Mouse (Mus musculus) midbrain, embryonic 15.5 days (tissue): ENCODE measurements around the gene Daam1. TPM values are rescaled to one million over a fixed set of nuclear protein-coding genes. Genes with fewer than 3 reads are reported as not detected.

Experiments
- ATAC-seq: fragments of 200-750 bp; cut with Nextera tagmentation; replicated peaks from 2 replicates; pipeline ENCODE4 v1.8.0; 2017; ENCODE audit warnings: moderate TSS enrichment
- H3K27ac ChIP-seq: fragments of 300-500 bp; sonication (generic); 2 replicates; pipeline ENCODE4 v1.5.1; 2015; ENCODE audit warnings: mild to moderate bottlenecking, inconsistent platforms
- H3K27me3 ChIP-seq: fragments of 300-500 bp; sonication (generic); replicated peaks from 2 replicates; pipeline ENCODE4 v1.6.1; 2015; ENCODE audit warnings: inconsistent platforms
- H3K36me3 ChIP-seq: fragments of 300-500 bp; sonication (generic); replicated peaks from 2 replicates; pipeline ENCODE4 v1.6.1; 2015; ENCODE audit warnings: inconsistent platforms
- H3K4me1 ChIP-seq: fragments of 300-500 bp; sonication (generic); 2 replicates; pipeline ENCODE4 v1.6.1; 2015; ENCODE audit warnings: inconsistent platforms
- H3K4me2 ChIP-seq: fragments of 300-500 bp; sonication (generic); 2 replicates; pipeline ENCODE4 v1.6.1; 2015; ENCODE audit warnings: inconsistent platforms, mild to moderate bottlenecking, moderate library complexity
- H3K4me3 ChIP-seq: fragments of 300-500 bp; sonication (generic); 2 replicates; pipeline ENCODE4 v1.5.1; 2015; ENCODE audit warnings: mild to moderate bottlenecking, inconsistent platforms
- H3K9ac ChIP-seq: fragments of 300-500 bp; sonication (generic); 2 replicates; pipeline ENCODE4 v1.6.1; 2015; ENCODE audit warnings: mild to moderate bottlenecking, inconsistent platforms
- H3K9me3 ChIP-seq: fragments of 300-500 bp; sonication (generic); 2 replicates; pipeline ENCODE4 v1.6.1; 2016; ENCODE audit warnings: inconsistent platforms
- WGBS: fragments of 180-500 bp; shearing (Covaris S2); methylation state at CpG from one replicate; pipeline ENCODE4 v1.1.7; 2015; ENCODE audit warnings: mixed read lengths; 5-methylcytosine and 5-hydroxymethylcytosine counted together
- polyA plus RNA-seq: library from polyadenylated mRNA; unstranded; fragments of >200 nt; fragmentation: Nextera tagmentation; extraction: Ambion mirVana; gene quantifications from 2 replicates; pipeline ENCODE4 v1.2.1, GENCODE M21; 2015

Daam1 gene
- polyA plus RNA-seq, 1 experiment from 2014 or later: 31.4 TPM

DNA sequence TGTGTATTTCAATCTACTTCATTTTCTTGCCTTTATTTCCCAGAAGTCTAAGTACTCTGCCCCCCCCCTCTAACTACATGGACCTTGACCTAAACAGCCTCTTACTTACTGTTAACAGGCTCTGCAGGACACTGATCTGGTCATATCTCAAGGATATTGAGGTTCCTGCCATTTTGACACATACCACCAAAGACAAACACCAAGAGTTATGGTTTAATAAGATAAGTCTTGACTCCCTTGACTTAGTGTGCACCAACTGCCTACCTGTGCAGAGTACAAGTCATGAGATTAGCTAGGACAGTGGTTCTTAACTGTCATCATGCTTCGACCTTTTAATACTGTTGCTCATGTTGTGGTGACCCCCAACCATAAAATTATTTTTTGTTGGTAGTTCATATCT, 59.4 kb downstream of the Daam1 start:
- 97% methylated on average over 1 of the region's 1 CpGs for WGBS
- peaks cover 38% of the 10 kb centered on the region for H3K4me1 ChIP-seq

DNA sequence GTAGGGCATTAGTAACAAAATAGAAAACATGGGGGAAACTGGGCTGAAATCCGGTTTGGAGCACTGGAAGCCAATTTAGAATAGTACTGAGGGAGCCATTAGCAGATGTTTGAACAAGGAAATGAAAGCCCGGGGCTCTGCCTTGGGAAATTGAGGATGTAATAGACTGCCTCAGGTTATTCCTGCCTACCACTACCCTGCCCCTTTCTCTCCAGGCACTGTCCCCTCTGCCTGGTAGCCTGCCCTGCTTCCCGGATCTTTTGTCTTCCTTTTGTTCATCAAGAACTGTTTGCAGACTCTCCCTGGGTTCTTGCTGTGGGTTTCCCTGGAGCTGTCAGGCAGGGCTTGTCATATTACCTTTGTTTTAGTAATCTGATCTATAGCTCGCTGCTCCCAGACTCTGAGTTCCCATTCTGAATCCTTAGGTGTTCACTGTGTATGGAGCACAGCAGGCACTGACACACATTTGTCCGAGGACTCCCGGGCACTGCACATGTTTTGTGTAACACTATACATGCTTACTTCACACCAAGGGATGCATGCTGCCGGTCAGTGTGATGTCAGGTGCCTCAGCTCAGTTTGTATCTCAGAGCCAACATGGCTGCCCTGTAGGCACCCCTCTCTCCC, 61.0 kb downstream of the Daam1 start:
- Histone ChIP-seq H3K27ac (peak overlapping the region; percentile 53), H3K27me3 (no peaks in the 10 kb centered on the region), H3K9me3 (no peaks in the 10 kb centered on the region), H3K36me3 (no peaks in the 10 kb centered on the region), H3K4me1 (peaks cover 23% of the 10 kb centered on the region), H3K9ac (no peak overlapping the region), H3K4me3 (no peak overlapping the region), H3K4me2 (no peak overlapping the region)
- WGBS: 26% methylated on average over 7 of the region's 7 CpGs
- ATAC-seq: no peak; the same call in 1 of the 2 replicates

More for the DNA sequence above, 59.4 kb downstream of the Daam1 start:
- Histone ChIP-seq H3K27ac (no peak overlapping the region), H3K4me2 (no peak overlapping the region), H3K4me3 (no peak overlapping the region), H3K36me3 (no peaks in the 10 kb centered on the region), H3K9ac (no peak overlapping the region), H3K27me3 (no peaks in the 10 kb centered on the region), H3K9me3 (no peaks in the 10 kb centered on the region)
- ATAC-seq: no peak

DNA sequence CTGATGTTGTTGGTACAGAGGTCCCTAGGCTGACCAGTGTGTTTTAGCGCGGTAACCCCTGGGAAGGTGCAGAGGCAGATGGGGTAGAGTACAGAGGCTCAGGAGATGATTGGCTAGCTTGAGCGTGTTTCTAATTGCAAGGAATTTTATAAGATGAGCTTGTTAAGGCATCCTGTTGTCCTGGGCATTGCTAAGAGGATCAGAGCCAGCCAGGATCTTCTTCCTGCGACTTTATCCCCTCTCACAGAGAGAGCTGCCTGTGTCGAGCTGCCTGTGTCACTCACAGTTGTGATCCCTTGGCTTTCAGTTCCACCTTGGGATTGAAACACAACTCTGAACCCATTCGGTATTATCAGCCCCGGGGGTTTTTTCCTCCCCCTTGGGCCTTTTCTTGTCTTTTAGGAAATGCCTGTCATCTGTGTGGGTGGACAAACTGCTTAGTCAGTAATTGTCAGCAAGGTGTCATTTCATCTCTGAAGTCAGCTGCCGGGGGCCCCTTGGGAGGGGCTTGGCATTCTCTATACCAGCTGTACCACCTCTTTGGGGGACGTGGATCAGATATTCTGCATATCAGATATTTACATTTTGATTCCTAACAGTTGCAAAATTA, 62.2 kb downstream of the Daam1 start:
- H3K4me3 ChIP-seq: no peak overlapping the region
- no peaks in the 10 kb centered on the region for H3K36me3 ChIP-seq
- H3K9ac ChIP-seq: no peak overlapping the region
- no peak overlapping the region for H3K27ac ChIP-seq
- H3K9me3 ChIP-seq: no peaks in the 10 kb centered on the region
- H3K27me3 ChIP-seq: no peaks in the 10 kb centered on the region
- peaks cover 23% of the 10 kb centered on the region for H3K4me1 ChIP-seq
- WGBS: 44% methylated on average over 9 of the region's 9 CpGs
- no peak overlapping the region for H3K4me2 ChIP-seq
- ATAC-seq: no peak

DNA sequence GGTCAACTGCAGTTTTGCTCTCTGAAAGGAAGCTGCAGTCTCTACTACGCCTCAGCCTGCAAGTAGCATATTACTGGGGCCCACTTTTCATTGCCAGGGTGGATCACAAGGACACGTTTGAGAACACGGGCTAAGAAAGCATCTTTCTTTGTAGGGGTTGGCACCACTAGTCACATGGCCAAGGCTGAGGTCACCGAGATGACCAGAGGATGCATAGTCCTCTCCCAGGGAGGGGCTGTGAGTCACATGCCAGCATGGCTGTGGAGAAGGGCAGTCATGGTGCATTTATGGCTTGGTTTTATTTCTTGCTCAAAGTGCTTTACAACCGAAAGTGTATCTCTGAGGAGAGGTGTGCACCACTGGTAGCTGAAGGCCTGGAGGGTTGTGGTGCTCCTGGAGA, 67.4 kb downstream of the Daam1 start:
- Histone ChIP-seq H3K4me2 (no peak overlapping the region), H3K9ac (no peak overlapping the region), H3K4me3 (no peak overlapping the region), H3K27me3 (no peaks in the 10 kb centered on the region), H3K27ac (no peak overlapping the region), H3K9me3 (no peaks in the 10 kb centered on the region), H3K36me3 (no peaks in the 10 kb centered on the region; the same call in 1 of the 2 replicates), H3K4me1 (peaks cover 4% of the 10 kb centered on the region; the same call in 1 of the 2 replicates)
- no peak for ATAC-seq
- WGBS: 87% methylated on average over 5 of the region's 5 CpGs

DNA sequence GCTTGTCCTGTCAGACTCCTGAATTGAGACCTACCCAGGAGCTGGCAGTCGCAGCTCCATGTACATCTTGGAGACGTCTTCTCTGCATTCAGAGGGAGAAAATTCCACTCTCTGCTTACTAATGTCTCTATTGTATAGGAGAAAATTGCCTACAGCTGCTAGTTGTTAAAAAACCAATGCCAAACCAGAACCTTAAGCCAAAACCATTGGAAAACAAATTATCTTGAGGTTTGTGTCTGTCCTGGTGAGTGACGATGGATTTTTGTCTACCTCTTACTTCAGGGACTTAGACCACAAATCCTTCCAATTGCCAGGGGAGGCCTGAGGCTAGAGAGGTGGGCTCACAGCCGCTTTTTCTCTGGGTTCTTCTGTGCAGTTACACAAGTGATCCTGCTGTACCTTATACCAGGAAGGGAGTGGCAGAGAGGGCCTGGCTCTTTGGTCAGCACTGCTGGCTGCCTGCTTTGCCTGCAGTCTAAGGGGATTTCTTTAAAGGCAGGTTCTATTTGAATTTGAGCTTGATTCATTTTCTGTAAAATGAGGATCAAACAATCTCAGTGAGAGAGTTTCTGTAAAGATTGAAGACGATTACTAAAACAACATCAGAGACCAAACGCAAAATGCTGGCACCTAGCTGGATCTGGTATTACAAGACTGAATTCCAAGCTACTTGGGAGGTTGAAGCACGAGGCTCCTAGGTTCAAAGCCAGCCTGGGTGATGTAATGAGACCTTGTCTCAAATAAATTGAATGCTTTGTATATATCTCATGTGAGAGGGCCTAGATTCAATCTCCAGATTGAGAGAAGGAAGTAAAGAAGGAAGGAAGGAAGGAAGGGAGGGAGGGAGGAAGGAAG, 68.0 kb downstream of the Daam1 start:
- Histone ChIP-seq H3K4me3 (no peak overlapping the region), H3K4me1 (no peaks in the 10 kb centered on the region; the same call in 1 of the 2 replicates), H3K9ac (no peak overlapping the region), H3K36me3 (no peaks in the 10 kb centered on the region; the same call in 1 of the 2 replicates), H3K27ac (no peak overlapping the region), H3K9me3 (no peaks in the 10 kb centered on the region), H3K27me3 (no peaks in the 10 kb centered on the region), H3K4me2 (no peak overlapping the region)
- 74% methylated on average over 7 of the region's 7 CpGs for whole genome bisulfite sequencing
- no peak for ATAC-seq

DNA sequence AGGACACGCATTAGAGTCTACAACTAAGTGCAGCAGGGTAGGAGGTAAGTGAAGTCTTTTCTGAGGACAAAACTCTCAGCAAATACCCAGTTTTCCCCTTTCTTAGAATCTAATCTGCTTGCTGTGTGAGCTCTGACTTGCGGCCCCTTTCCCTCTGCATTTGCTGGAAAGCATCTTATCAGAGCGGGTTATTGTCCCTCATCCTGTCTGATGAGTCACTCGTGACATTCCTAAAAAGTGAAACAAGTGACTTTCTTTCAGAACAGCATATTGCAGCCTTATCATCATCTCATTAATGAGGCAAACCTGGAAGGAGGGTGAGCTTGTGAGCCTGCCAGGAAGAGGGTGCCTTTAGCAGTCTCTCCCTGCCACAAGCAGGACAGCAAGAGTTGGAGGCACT, 68.7 kb downstream of the Daam1 start:
- Histone ChIP-seq H3K36me3 (no peaks in the 10 kb centered on the region; the same call in 1 of the 2 replicates), H3K4me2 (no peak overlapping the region), H3K27ac (no peak overlapping the region), H3K4me1 (no peaks in the 10 kb centered on the region; the same call in 1 of the 2 replicates), H3K4me3 (no peak overlapping the region), H3K27me3 (no peaks in the 10 kb centered on the region), H3K9ac (no peak overlapping the region), H3K9me3 (no peaks in the 10 kb centered on the region)
- 84% methylated on average over 4 of the region's 4 CpGs for whole genome bisulfite sequencing
- ATAC-seq: no peak

DNA sequence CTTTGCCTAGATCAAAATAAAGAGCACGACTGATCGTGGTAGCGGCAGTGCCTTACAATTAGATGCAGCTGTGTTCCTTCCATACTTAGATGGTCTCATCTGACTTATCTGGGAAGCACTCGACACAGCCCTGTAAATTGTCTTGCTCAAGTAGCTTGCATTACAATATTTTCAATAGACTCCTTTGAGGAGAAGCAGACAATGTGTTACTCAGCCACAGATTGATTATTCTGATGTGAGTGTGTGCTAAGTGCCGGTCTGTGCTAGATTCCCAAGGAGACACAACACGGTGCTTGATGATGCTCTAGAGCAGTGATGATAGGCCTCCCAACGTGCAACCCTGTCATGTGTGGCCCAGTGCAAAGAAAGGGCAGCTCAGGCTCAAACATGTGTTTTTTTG, 70.3 kb downstream of the Daam1 start:
- WGBS: 63% methylated on average over 7 of the region's 7 CpGs
- Histone ChIP-seq H3K4me2 (no peak overlapping the region), H3K9ac (no peak overlapping the region), H3K36me3 (no peaks in the 10 kb centered on the region; the same call in 1 of the 2 replicates), H3K9me3 (no peaks in the 10 kb centered on the region), H3K4me3 (no peak overlapping the region), H3K4me1 (peaks cover 7% of the 10 kb centered on the region), H3K27ac (no peak overlapping the region), H3K27me3 (no peaks in the 10 kb centered on the region)
- ATAC-seq: no peak

DNA sequence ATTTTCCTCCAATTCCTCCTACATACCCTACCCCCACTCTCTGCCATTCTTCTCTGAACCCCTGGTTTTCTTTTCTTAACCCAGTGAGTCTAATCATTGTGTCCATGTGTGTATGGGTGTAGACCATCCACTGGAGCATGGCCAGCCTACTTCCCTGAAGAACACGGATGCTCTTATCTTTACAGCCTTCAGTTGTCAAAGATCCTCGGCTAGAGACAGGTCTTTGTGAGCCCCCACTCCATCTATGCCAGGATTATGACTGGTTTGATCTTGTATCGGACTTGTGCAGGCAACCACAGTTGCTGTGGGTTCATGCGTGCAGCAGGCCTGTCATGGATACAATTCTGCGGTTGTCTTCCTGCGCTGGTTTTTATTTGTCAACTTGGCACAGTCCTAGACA, 71.0 kb downstream of the Daam1 start:
- no peak overlapping the region for H3K4me3 ChIP-seq
- H3K4me1 ChIP-seq: peaks cover 14% of the 10 kb centered on the region
- WGBS: 94% methylated on average over 6 of the region's 6 CpGs
- H3K9me3 ChIP-seq: no peaks in the 10 kb centered on the region
- H3K27ac ChIP-seq: no peak overlapping the region
- ATAC-seq: no peak
- H3K36me3 ChIP-seq: no peaks in the 10 kb centered on the region; the same call in 1 of the 2 replicates
- H3K4me2 ChIP-seq: no peak overlapping the region
- no peak overlapping the region for H3K9ac ChIP-seq
- H3K27me3 ChIP-seq: no peaks in the 10 kb centered on the region

DNA sequence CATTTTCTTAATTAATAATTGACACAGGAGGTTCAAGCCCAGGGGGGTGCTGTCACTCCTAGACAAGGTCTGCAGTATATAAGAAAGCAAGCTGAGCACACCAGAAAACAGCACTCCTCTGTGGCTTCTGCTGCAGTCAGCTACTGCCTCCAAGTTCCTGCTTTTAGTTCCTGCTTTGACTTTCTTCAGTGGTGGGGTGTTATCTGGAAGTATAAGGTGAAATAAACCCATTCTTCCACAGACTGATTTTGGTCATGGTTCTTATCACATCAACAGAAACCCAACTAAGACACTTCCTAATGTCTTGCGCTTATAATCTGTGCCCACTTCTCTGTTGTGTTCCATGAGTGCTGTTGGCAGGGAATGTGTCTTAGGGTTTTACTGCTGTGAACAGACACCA, 71.4 kb downstream of the Daam1 start:
- no peak for ATAC-seq
- Histone ChIP-seq H3K9me3 (no peaks in the 10 kb centered on the region), H3K4me1 (peaks cover 17% of the 10 kb centered on the region), H3K9ac (no peak overlapping the region), H3K27me3 (no peaks in the 10 kb centered on the region), H3K4me3 (no peak overlapping the region), H3K4me2 (no peak overlapping the region), H3K27ac (no peak overlapping the region), H3K36me3 (no peaks in the 10 kb centered on the region; the same call in 1 of the 2 replicates)
- 100% methylated on average over 1 of the region's 1 CpGs for WGBS

DNA sequence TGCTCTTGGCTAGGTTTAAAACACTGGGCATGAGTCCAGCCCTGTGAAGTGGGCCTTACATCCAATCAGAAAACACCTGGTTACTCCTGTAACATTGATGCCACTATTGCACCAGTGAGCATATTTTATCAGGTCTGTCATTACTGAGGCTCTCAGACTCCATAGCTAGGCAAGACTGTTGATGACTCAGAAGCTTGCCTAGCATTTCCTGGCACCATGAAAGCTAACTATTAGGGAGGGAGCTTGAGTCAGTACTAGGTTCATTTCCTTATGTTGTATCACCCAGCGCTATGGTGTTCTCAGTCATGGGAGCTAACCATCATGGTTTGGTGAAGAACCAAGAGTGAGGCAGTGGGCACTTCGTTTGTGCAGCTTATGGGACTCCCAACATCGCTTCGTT, 72.3 kb downstream of the Daam1 start:
- no peaks in the 10 kb centered on the region for H3K9me3 ChIP-seq
- H3K9ac ChIP-seq: no peak overlapping the region
- H3K36me3 ChIP-seq: no peaks in the 10 kb centered on the region; the same call in 1 of the 2 replicates
- H3K4me1 ChIP-seq: peaks cover 17% of the 10 kb centered on the region
- WGBS: 91% methylated on average over 4 of the region's 4 CpGs
- H3K4me3 ChIP-seq: no peak overlapping the region
- H3K27me3 ChIP-seq: no peaks in the 10 kb centered on the region
- ATAC-seq: no peak
- H3K4me2 ChIP-seq: no peak overlapping the region
- no peak overlapping the region for H3K27ac ChIP-seq

DNA sequence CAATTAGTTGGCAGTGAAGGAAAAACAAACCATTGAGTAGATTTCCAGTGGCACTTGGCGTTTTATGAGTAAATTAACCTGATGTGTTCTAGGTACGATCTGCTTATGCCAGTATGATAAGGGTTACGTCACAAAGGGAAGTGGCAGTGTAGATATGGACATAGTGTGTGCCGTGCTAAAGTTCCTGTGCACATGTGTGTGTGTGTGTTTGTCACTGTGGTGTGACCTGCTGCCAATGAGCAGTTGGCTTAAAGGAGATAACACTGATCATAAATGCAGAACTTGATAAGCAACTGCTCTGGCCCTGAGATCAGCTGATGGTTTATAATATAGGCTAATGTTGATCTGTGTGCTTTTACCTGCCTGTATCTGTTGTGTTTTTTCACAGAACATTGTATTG, 73.4 kb downstream of the Daam1 start:
- Histone ChIP-seq H3K9me3 (no peaks in the 10 kb centered on the region), H3K4me1 (peaks cover 17% of the 10 kb centered on the region), H3K4me3 (no peak overlapping the region), H3K27ac (no peak overlapping the region), H3K36me3 (no peaks in the 10 kb centered on the region; the same call in 1 of the 2 replicates), H3K4me2 (no peak overlapping the region), H3K27me3 (no peaks in the 10 kb centered on the region), H3K9ac (no peak overlapping the region)
- 84% methylated on average over 4 of the region's 4 CpGs for WGBS
- ATAC-seq: no peak

DNA sequence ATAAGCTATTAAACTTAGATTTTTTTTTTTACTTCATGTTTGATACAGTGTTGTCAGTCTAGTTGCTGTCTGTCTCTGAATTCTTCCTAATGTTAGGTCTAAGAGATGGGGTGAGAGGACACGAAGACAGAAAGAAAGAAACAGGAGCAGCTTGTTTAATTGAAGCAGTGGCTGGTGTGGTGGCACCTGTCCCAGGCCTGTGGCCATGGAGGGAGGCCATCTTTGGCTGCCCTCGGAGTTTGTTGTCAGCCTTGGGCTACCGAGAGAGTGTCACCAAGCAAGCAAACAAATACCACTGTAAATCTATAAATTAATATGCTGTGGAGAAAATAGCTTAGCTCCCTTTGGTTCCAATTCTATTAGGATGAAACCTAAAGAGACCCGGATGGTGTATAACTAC, 74.0 kb downstream of the Daam1 start:
- no peak for ATAC-seq
- Histone ChIP-seq H3K9ac (no peak overlapping the region), H3K4me1 (peaks cover 18% of the 10 kb centered on the region), H3K27me3 (no peaks in the 10 kb centered on the region), H3K4me3 (no peak overlapping the region), H3K27ac (no peak overlapping the region), H3K9me3 (no peaks in the 10 kb centered on the region), H3K4me2 (no peak overlapping the region), H3K36me3 (no peaks in the 10 kb centered on the region; the same call in 1 of the 2 replicates)
- 90% methylated on average over 4 of the region's 4 CpGs for WGBS
